ENCODE assay signal across 27 mouse cellular contexts in the genomic region with DNA sequence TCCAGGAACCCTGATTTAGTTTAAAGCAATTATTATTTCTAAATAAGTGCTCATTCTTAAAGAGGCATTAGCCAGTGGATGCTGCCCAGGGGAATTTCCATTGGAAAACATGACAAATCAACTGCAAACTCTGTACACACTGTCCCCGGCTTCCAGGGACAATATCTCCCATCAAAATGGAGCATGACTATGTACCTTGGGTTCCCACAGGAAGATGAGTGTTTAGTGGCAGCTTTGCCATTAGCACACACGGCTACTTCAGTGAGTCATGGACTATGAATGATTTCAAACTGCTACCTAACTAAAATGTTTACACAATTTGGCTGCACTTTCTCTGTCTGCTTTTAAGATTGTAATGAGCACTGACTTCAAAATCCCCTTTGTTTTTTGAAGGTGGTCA. TPM values are rescaled to one million over a fixed set of nuclear protein-coding genes. Genes with fewer than 3 reads are reported as not detected.
DNase-seq lines count a peak whose midpoint lies in the region; ATAC-seq and TF ChIP-seq lines count a peak whose summit lies in the region.
"Had no signal": no experiment of that assay in that cellular context is flagged by ENCODE, and none has a peak within 500 bp of the region (broad histone marks: within the 10 kb centered on the region; RNA-seq: fewer than 3 reads in every experiment).

No protein-coding gene starts in this region.

- intact Hi-C loops in gastrocnemius, adult 2 months (cut with DNase I): no loop called here

- no peak for ATAC-seq in megakaryocyte, adult 5-6 weeks (ENCODE audit: poor library complexity, severe bottlenecking)
- no peak for ATAC-seq in forebrain, embryonic 12.5 days (ENCODE audit: low FRiP score)
- ATAC-seq: activated CD4-positive, CD25-positive, alpha-beta regulatory T cell, adult 4 months; forebrain, embryonic 13.5 days; forebrain, embryonic 15.5 days; forebrain, postnatal 0 days had no signal

- TF ChIP-seq POLR2A in bone marrow macrophage, adult 2 months (IDR thresholded peaks at IDR 0.05; ENCODE audit: borderline replicate concordance, low read depth, low read length): no peak

- H3K4me1 ChIP-seq in megakaryocyte, embryonic 14.5 days: peaks cover 76% of the 10 kb centered on the region
- H3K4me1 ChIP-seq in bone marrow macrophage, adult 2 months (ENCODE audit: control insufficient read depth, insufficient read depth, low read length): peaks cover 30% of the 10 kb centered on the region
- H3K4me1 ChIP-seq in forebrain, embryonic 12.5 days: no peaks in the 10 kb centered on the region
- H3K4me1 ChIP-seq: embryonic facial prominence, embryonic 15.5 days; forebrain, embryonic 10.5 days; forebrain, embryonic 13.5 days; forebrain, embryonic 15.5 days had no signal

- no peak overlapping the region for H3K4me3 ChIP-seq in gastrocnemius, adult 2 months
- peak overlapping the region; percentile 16 for H3K4me3 ChIP-seq in megakaryocyte, embryonic 14.5 days (replicated peaks)
- H3K4me3 ChIP-seq in bone marrow macrophage, adult 2 months (ENCODE audit: insufficient read depth, low read length): no peak overlapping the region
- H3K4me3 ChIP-seq in forebrain, embryonic 12.5 days (replicated peaks): no peak overlapping the region
- H3K4me3 ChIP-seq: embryonic facial prominence, embryonic 13.5 days; embryonic facial prominence, embryonic 15.5 days; erythroblast, embryonic 14.5 days; forebrain, embryonic 10.5 days; forebrain, embryonic 13.5 days; forebrain, embryonic 15.5 days had no signal

- 82% methylated on average over 2 of the region's 2 CpGs for WGBS in forebrain, embryonic 12.5 days

- H3K36me3 ChIP-seq in megakaryocyte, embryonic 14.5 days (replicated peaks; ENCODE audit: low read length): peaks cover 19% of the 10 kb centered on the region
- no peaks in the 10 kb centered on the region for H3K36me3 ChIP-seq in forebrain, embryonic 12.5 days (replicated peaks)
- H3K36me3 ChIP-seq: embryonic facial prominence, embryonic 13.5 days; embryonic facial prominence, embryonic 15.5 days; forebrain, embryonic 10.5 days; forebrain, embryonic 15.5 days had no signal

- H3K9me3 ChIP-seq in megakaryocyte, embryonic 14.5 days: no peaks in the 10 kb centered on the region
- 0 out of 2 replicates have a peak, but pooled peaks cover 2% of the 10 kb centered on the region for H3K9me3 ChIP-seq in forebrain, embryonic 12.5 days
- H3K9me3 ChIP-seq: embryonic facial prominence, embryonic 13.5 days; embryonic facial prominence, embryonic 15.5 days; forebrain, embryonic 10.5 days; forebrain, embryonic 13.5 days; forebrain, embryonic 15.5 days had no signal

- no peak overlapping the region for H3K9ac ChIP-seq in forebrain, embryonic 12.5 days
- H3K9ac ChIP-seq: embryonic facial prominence, embryonic 13.5 days; embryonic facial prominence, embryonic 15.5 days; forebrain, embryonic 13.5 days; forebrain, embryonic 15.5 days; forebrain, postnatal 0 days had no signal

- H3K4me2 ChIP-seq in forebrain, embryonic 12.5 days: no peak overlapping the region
- H3K4me2 ChIP-seq: embryonic facial prominence, embryonic 13.5 days; embryonic facial prominence, embryonic 15.5 days; forebrain, embryonic 13.5 days; forebrain, embryonic 15.5 days had no signal

- no peak for DNase-seq in gastrocnemius, adult 2 months
- DNase-seq in gastrocnemius, postnatal 10 days: no peak
- peak; percentile 67 for DNase-seq in 416B (ENCODE audit: low read depth)
- no peak for DNase-seq in right cerebral cortex, adult 2 months (ENCODE audit: low spot score in 2 of 2)
- DNase-seq: adrenal gland, adult 8-10 months; adrenal gland, postnatal 14 days; adrenal gland, postnatal 36 days; cerebellum, adult 11 months; cerebellum, adult 18-20 months; cerebellum, adult 8-10 months; cerebellum, adult 9-11 months; cerebellum, postnatal 14 days; cerebellum, postnatal 36 days; embryo, embryonic 11 days; forebrain, postnatal 0 days had no signal

- no peak for TF ChIP-seq CTCF in gastrocnemius, adult 2 months (IDR thresholded peaks at IDR 0.05)
- TF ChIP-seq CTCF in bone marrow macrophage, adult 2 months (IDR thresholded peaks at IDR 0.05; ENCODE audit: low read depth, low read length): no peak

- peak overlapping the region; percentile 4; the same call in 1 of the 2 replicates for H3K27ac ChIP-seq in gastrocnemius, adult 2 months
- peak overlapping the region; percentile 82 for H3K27ac ChIP-seq in bone marrow macrophage, adult 2 months (ENCODE audit: insufficient read depth, low read depth, low read length)
- H3K27ac ChIP-seq in forebrain, embryonic 12.5 days: no peak overlapping the region
- H3K27ac ChIP-seq: embryonic facial prominence, embryonic 13.5 days; embryonic facial prominence, embryonic 15.5 days; forebrain, embryonic 10.5 days; forebrain, embryonic 13.5 days; forebrain, embryonic 15.5 days had no signal

- no peaks in the 10 kb centered on the region for H3K27me3 ChIP-seq in megakaryocyte, embryonic 14.5 days (replicated peaks)
- H3K27me3 ChIP-seq in forebrain, embryonic 12.5 days: no peaks in the 10 kb centered on the region
- H3K27me3 ChIP-seq: embryonic facial prominence, embryonic 13.5 days; embryonic facial prominence, embryonic 15.5 days; forebrain, embryonic 13.5 days; forebrain, embryonic 15.5 days had no signal

RNA-seq across cellular contexts. Expression of gene Tmbim4, which starts 12.9 kb away (rescaled TPM):
- total RNA-seq in gastrocnemius, adult 2 months (2021): 10 to 100 TPM; 71.5 to 77.2 TPM
- 10 to 100 TPM; 65.2 to 67.7 TPM for total RNA-seq in gastrocnemius, postnatal 10 days (2021)
- polyA plus RNA-seq in megakaryocyte, embryonic 14.5 days (2012; ENCODE audit: insufficient read depth, low replicate concordance): 300 and 458 TPM in 2 replicates
- total RNA-seq in megakaryocyte, adult 5-6 weeks (2015): 91.3 and 112 TPM in 2 replicates
- total RNA-seq in megakaryocyte, adult 5-6 weeks (2017): 97.0 and 100 TPM in 2 replicates
- 157 and 180 TPM in 2 replicates for polyA plus RNA-seq in bone marrow macrophage, adult 2 months (2012; ENCODE audit: insufficient read depth, insufficient read length, missing spikeins)
- 61.6 and 66.9 TPM in 2 replicates for polyA plus RNA-seq in forebrain, embryonic 12.5 days (2016; fragmentation: Nextera tagmentation; extraction: Ambion mirVana)

RNA-seq across cellular contexts. Expression of gene Irak3, which starts 13.4 kb away (rescaled TPM):
- total RNA-seq in gastrocnemius, adult 2 months (2021): 1 to 10 TPM; 2.6 to 2.7 TPM
- 1 to 10 TPM; 3.4 TPM for total RNA-seq in gastrocnemius, postnatal 10 days (2021)
- 4.9 TPM in 1 of 2 replicates, not detected in the other for polyA plus RNA-seq in megakaryocyte, embryonic 14.5 days (2012; ENCODE audit: insufficient read depth, low replicate concordance)
- total RNA-seq in megakaryocyte, adult 5-6 weeks (2015): 75.8 and 77.8 TPM in 2 replicates
- total RNA-seq in megakaryocyte, adult 5-6 weeks (2017): 30.4 and 35.9 TPM in 2 replicates
- 75.9 and 80.3 TPM in 2 replicates for polyA plus RNA-seq in bone marrow macrophage, adult 2 months (2012; ENCODE audit: insufficient read depth, insufficient read length, missing spikeins)
- 0.38 and 0.51 TPM in 2 replicates for polyA plus RNA-seq in forebrain, embryonic 12.5 days (2016; fragmentation: Nextera tagmentation; extraction: Ambion mirVana)
- total RNA-seq: MEL had no signal
- polyA plus RNA-seq: erythroblast, embryonic 14.5 days had no signal

RNA-seq across cellular contexts. Expression of gene Llph, which starts 38.4 kb away (rescaled TPM):
- total RNA-seq in gastrocnemius, adult 2 months (2021): 10 to 100 TPM; 17.0 to 17.2 TPM
- 10 to 100 TPM; 14.1 to 14.7 TPM for total RNA-seq in gastrocnemius, postnatal 10 days (2021)
- 21.5 and 123 TPM in 2 replicates for polyA plus RNA-seq in megakaryocyte, embryonic 14.5 days (2012; ENCODE audit: insufficient read depth, low replicate concordance)
- 41.4 and 49.0 TPM in 2 replicates for total RNA-seq in megakaryocyte, adult 5-6 weeks (2015)
- 48.6 and 49.8 TPM in 2 replicates for total RNA-seq in megakaryocyte, adult 5-6 weeks (2017)
- polyA plus RNA-seq in bone marrow macrophage, adult 2 months (2012; ENCODE audit: insufficient read depth, insufficient read length, missing spikeins): 54.7 and 62.4 TPM in 2 replicates
- 53.2 and 56.4 TPM in 2 replicates for polyA plus RNA-seq in forebrain, embryonic 12.5 days (2016; fragmentation: Nextera tagmentation; extraction: Ambion mirVana)

Comparison
In these comparisons a context has a peak if more than half of its experiments do, and no peak if none do; other contexts are left out.
1. RNA of gene Irak3, which starts 13.4 kb away (total RNA-seq): 30.4 to 77.8 TPM in megakaryocyte, adult 5-6 weeks; 3.4 TPM in gastrocnemius, postnatal 10 days and 2.6 to 2.7 TPM in gastrocnemius, adult 2 months; every median in the first group is over 4 times any median in the second.